Mouse (Mus musculus): ENCODE data around the gene Rora.

- no peak for TF ChIP-seq CTCF (IDR thresholded peaks at IDR 0.05; ENCODE audit: low read depth)
- no peak for TF ChIP-seq EP300 (IDR thresholded peaks at IDR 0.05; ENCODE audit: low read depth)
Measured at GRCm38 (mm10) chr9:69384475-69384874, 730.9 kb downstream of the Rora start.
